Mouse (Mus musculus): ENCODE results near the gene Procr. TPM values are rescaled to one million over a fixed set of nuclear protein-coding genes. Genes with fewer than 3 reads are reported as not detected.

The Procr gene
- 4.2 and 5.0 TPM in 2 replicates for polyA plus RNA-seq (2015; fragmentation: Nextera tagmentation; extraction: Ambion mirVana)

DNA sequence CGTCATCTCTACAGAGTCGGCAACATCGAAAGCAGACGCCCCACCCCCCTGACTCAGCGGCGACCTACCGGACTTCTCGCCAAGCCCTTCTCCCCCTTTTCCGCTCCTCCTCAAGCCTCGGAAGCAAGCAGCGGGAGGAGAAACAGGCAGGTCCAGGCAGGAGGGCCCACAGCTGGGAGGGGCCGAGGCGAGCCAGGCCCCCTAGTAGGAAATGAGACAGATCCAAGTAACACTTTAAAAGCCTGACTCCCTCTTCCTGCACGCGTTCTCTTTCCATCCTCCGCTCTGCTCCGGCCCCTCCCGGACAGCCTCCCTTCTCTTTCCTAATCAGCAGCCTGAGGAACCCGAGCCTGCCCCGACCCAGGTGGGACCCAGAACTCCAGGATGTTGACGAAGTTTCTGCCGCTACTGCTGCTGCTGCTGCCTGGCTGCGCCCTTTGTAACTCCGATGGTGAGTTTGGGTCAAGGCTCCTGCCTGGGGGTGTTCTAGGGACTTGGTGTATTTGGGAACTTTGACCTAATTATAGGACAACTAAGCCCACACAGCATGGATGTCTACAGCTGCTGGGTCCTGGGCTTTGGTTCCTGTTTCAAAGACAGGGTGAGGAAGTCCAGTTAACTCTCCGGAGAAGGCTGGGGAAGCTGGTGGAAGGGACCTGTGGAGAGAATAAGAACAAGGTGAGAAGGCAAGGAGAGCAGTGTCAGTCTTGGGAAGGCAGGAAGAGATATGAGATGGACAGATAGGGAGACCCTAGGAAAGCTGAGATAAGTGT, at the start of gene Procr:
Gene Procr (plus strand): TSS at position 104 of the 773 bp plus-strand sequence.
- Histone ChIP-seq H3K36me3 (no peaks in the 10 kb centered on the region), H3K27me3 (replicated peaks) (peaks cover 4% of the 10 kb centered on the region; the same call in 1 of the 2 replicates), H3K4me1 (0 out of 2 replicates have a peak, but pooled peaks cover 6% of the 10 kb centered on the region), H3K4me2 (peak within 1 kb of the TSS; percentile 58), H3K27ac (replicated peaks) (no peak within 1 kb of the TSS), H3K9ac (replicated peaks) (0 out of 2 replicates have a peak within 1 kb of the TSS, but pooled peaks have one; percentile 30), H3K4me3 (replicated peaks) (peak within 1 kb of the TSS; percentile 28), H3K9me3 (replicated peaks) (no peaks in the 10 kb centered on the region)
- 6% methylated on average over 25 of the region's 25 CpGs for WGBS
- ATAC-seq (ENCODE audit: low FRiP score): no peak

DNA sequence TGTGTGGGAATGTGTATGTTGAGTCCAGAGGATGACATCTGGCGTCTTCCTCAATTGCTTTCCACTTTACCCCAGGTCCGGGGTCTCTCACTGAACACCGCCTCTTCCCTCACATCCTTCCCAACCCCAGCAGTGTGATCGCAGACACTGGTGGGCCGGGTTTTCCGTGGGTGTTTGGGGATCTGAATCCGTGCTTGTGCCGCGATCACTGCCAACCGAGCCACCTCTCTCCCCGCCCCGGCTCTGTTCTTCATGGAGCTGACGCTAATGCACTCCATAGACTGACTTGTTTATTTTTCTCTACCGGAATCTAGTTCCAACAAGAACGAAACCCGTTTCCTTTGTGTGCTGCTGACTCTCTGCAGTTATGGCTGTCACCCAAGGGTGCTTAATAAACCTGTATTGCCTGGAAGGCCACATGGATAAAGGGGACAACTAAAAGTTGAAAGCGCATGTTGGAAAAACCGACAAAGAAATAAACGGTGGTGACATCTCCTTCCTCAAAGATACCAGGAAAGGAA, 49.5 kb upstream of the Procr start:
- ATAC-seq (ENCODE audit: low FRiP score): no peak
- no peak overlapping the region for H3K9ac ChIP-seq (replicated peaks)
- H3K36me3 ChIP-seq: peaks cover 46% of the 10 kb centered on the region
- no peak overlapping the region for H3K27ac ChIP-seq (replicated peaks)
- no peak overlapping the region for H3K4me2 ChIP-seq
- H3K4me3 ChIP-seq (replicated peaks): no peak overlapping the region
- H3K27me3 ChIP-seq (replicated peaks): no peaks in the 10 kb centered on the region
- H3K9me3 ChIP-seq (replicated peaks): no peaks in the 10 kb centered on the region
- 95% methylated on average over 19 of the region's 19 CpGs for WGBS
- H3K4me1 ChIP-seq: no peaks in the 10 kb centered on the region

GRCm38 (mm10) chr2:155703630-155704029, 47.3 kb upstream of the Procr start:
- H3K4me2 ChIP-seq: no peak overlapping the region
- no peak for ATAC-seq (ENCODE audit: low FRiP score)
- no peaks in the 10 kb centered on the region for H3K9me3 ChIP-seq (replicated peaks)
- no peaks in the 10 kb centered on the region for H3K27me3 ChIP-seq (replicated peaks)
- H3K4me3 ChIP-seq (replicated peaks): no peak overlapping the region
- 0 out of 2 replicates have a peak, but pooled peaks cover 3% of the 10 kb centered on the region for H3K4me1 ChIP-seq
- no peak overlapping the region for H3K27ac ChIP-seq (replicated peaks)
- H3K9ac ChIP-seq (replicated peaks): no peak overlapping the region
- peaks cover 58% of the 10 kb centered on the region for H3K36me3 ChIP-seq
- WGBS: 17% methylated on average over 4 of the region's 4 CpGs

DNA sequence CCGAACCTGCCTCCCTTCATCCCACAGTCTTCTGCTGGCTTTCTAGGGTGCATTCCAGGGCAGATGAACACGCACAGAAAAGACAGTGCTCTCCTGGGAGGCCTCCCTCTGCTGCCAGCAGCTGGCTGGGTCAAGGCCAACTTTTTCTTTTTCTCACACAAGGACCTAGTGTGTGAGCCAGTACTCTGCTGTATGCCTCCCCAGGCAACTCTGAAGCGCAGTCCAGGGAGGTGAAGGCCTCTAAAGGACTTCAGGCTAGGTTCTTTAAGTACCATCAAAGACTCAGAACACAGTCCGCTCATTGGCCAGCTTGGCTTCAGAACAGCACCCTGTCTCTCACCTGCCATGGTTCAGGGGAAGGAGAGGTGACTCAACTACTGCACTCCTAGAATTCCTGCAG, 43.7 kb upstream of the Procr start:
- Histone ChIP-seq H3K36me3 (peaks cover 76% of the 10 kb centered on the region), H3K27me3 (replicated peaks) (no peaks in the 10 kb centered on the region), H3K27ac (replicated peaks) (no peak overlapping the region), H3K9me3 (replicated peaks) (no peaks in the 10 kb centered on the region), H3K4me1 (0 out of 2 replicates have a peak, but pooled peaks cover 3% of the 10 kb centered on the region), H3K4me2 (no peak overlapping the region), H3K4me3 (replicated peaks) (no peak overlapping the region), H3K9ac (replicated peaks) (no peak overlapping the region)
- ATAC-seq (ENCODE audit: low FRiP score): no peak
- 67% methylated on average over 4 of the region's 4 CpGs for WGBS

DNA sequence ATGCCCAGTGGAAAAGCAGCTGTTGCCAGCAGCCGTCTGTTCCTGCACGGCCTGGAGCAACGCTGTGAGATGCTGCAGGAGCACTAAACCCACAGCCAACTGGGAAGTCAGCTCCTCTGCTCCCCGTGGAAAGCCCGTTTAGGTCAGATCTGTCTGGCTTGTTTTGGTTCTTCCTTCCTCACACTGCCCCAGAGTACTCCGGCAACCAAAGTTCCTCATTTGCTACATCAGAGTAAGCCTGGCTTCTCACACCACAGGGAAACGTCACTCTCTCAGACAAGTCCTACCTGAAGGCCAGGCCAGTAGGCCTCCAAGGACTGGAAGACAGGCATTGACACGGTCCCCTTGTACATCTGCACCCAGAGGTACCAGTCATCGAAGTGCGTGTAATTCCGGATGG, 40.4 kb upstream of the Procr start:
- H3K4me1 ChIP-seq: 0 out of 2 replicates have a peak, but pooled peaks cover 3% of the 10 kb centered on the region
- no peak overlapping the region for H3K9ac ChIP-seq (replicated peaks)
- no peak overlapping the region for H3K27ac ChIP-seq (replicated peaks)
- no peak overlapping the region for H3K4me3 ChIP-seq (replicated peaks)
- no peaks in the 10 kb centered on the region for H3K9me3 ChIP-seq (replicated peaks)
- no peak overlapping the region for H3K4me2 ChIP-seq
- ATAC-seq (ENCODE audit: low FRiP score): no peak
- WGBS: 90% methylated on average over 11 of the region's 11 CpGs
- peaks cover 77% of the 10 kb centered on the region for H3K36me3 ChIP-seq
- H3K27me3 ChIP-seq (replicated peaks): no peaks in the 10 kb centered on the region

DNA sequence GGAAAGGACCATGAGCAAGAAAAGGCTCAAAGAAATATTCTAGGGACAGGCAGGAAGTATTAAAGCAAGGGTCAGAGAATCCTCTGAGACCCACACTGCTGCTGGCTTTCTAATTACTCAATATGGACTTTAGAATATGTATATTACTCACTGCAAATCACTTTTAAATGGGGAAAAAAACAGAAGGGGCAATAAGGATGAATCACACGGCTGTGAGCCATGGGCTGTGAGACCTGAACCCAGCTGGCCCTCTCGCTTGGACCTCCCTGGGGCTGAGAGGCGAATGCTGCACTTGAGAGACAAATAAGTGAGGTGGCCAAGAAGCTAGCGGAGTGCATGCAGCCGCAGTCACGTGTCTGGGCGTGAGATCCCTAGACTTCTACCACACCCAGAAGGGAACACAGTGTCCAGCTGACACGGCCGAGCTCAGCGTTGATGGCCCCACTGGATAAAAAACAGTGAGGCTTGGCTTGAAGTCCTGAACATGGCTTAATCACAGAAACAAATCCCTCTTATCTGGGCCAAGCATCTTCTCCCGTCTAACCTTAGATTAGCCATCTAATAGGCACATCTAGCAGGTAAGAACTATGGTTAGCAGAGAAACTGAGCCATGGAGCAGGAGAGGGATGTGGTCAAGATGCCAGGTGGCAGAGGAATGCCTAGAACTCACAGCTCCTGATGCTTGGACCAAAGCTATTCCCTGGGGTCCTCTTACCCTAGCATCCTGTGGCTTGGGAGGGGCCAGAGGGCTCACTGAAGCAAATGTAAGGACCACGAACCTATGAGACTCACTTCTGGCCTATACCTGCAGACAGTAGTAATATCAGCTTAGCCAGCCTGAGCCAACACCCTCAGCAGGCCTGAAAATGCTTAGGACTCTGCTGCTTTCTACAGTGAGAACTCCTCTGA, 33.6 kb upstream of the Procr start:
- no peak for ATAC-seq (ENCODE audit: low FRiP score)
- 92% methylated on average over 12 of the region's 12 CpGs for WGBS
- H3K36me3 ChIP-seq: peaks cover 84% of the 10 kb centered on the region

GRCm38 (mm10) chr2:155720585-155720984, 30.3 kb upstream of the Procr start:
- no peak overlapping the region for H3K9ac ChIP-seq (replicated peaks)
- no peak for ATAC-seq (ENCODE audit: low FRiP score)
- H3K27me3 ChIP-seq (replicated peaks): no peaks in the 10 kb centered on the region
- no peak overlapping the region for H3K4me2 ChIP-seq
- no peak overlapping the region for H3K4me3 ChIP-seq (replicated peaks)
- no peaks in the 10 kb centered on the region for H3K9me3 ChIP-seq (replicated peaks)
- 85% methylated on average over 5 of the region's 5 CpGs for WGBS
- no peaks in the 10 kb centered on the region for H3K4me1 ChIP-seq
- peaks cover 69% of the 10 kb centered on the region for H3K36me3 ChIP-seq
- H3K27ac ChIP-seq (replicated peaks): no peak overlapping the region

More for the DNA sequence above, 33.6 kb upstream of the Procr start:
- Histone ChIP-seq H3K27ac (replicated peaks) (no peak overlapping the region), H3K9me3 (replicated peaks) (no peaks in the 10 kb centered on the region), H3K27me3 (replicated peaks) (no peaks in the 10 kb centered on the region), H3K9ac (replicated peaks) (no peak overlapping the region), H3K4me1 (no peaks in the 10 kb centered on the region), H3K4me2 (no peak overlapping the region), H3K4me3 (replicated peaks) (no peak overlapping the region)

DNA sequence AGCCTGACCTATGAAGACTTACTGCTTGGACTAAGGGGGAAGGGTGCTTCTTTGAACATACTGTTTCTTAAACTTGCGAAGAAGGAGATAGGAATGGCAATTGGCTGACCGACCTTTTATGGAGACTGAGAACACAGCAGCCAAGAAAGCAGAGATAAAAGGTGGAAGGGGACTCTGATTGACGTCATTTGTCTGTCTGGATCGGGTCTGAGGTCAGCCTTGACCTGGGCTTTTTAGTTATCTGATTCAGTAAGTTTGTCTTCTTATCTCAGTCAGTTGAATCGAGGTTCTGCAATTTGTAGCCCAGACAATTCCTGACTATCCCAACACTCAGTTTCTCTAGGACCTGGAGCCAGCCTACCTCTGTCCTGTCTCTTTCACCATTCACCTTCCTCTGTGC, 26.9 kb upstream of the Procr start:
- Histone ChIP-seq H3K36me3 (peaks cover 48% of the 10 kb centered on the region), H3K27me3 (replicated peaks) (no peaks in the 10 kb centered on the region), H3K4me3 (replicated peaks) (no peak overlapping the region), H3K9ac (replicated peaks) (no peak overlapping the region), H3K4me1 (peaks cover 18% of the 10 kb centered on the region), H3K4me2 (no peak overlapping the region), H3K27ac (replicated peaks) (no peak overlapping the region), H3K9me3 (replicated peaks) (no peaks in the 10 kb centered on the region)
- ATAC-seq (ENCODE audit: low FRiP score): no peak
- 89% methylated on average over 5 of the region's 5 CpGs for WGBS

- no peak overlapping the region for H3K4me2 ChIP-seq
- no peaks in the 10 kb centered on the region for H3K9me3 ChIP-seq (replicated peaks)
- peaks cover 18% of the 10 kb centered on the region for H3K4me1 ChIP-seq
- no peak overlapping the region for H3K9ac ChIP-seq (replicated peaks)
- H3K36me3 ChIP-seq: peaks cover 43% of the 10 kb centered on the region
- no peak overlapping the region for H3K4me3 ChIP-seq (replicated peaks)
- 83% methylated on average over 6 of the region's 6 CpGs for WGBS
- no peak for ATAC-seq (ENCODE audit: low FRiP score)
- H3K27ac ChIP-seq (replicated peaks): no peak overlapping the region
- no peaks in the 10 kb centered on the region for H3K27me3 ChIP-seq (replicated peaks)
Observed at GRCm38 (mm10) chr2:155724526-155724925, 26.4 kb upstream of the Procr start.

- Histone ChIP-seq H3K4me1 (peaks cover 18% of the 10 kb centered on the region), H3K9me3 (replicated peaks) (no peaks in the 10 kb centered on the region), H3K4me3 (replicated peaks) (no peak overlapping the region), H3K27me3 (replicated peaks) (no peaks in the 10 kb centered on the region), H3K27ac (replicated peaks) (no peak overlapping the region), H3K9ac (replicated peaks) (no peak overlapping the region), H3K4me2 (no peak overlapping the region), H3K36me3 (peaks cover 30% of the 10 kb centered on the region)
- ATAC-seq (ENCODE audit: low FRiP score): no peak
- WGBS: 89% methylated on average over 7 of the region's 7 CpGs
Observed at GRCm38 (mm10) chr2:155726302-155726701, 24.6 kb upstream of the Procr start.

GRCm38 (mm10) chr2:155727764-155728395, 23.0 kb upstream of the Procr start:
- WGBS: 75% methylated on average over 7 of the region's 7 CpGs
- ATAC-seq (ENCODE audit: low FRiP score): no peak

More at GRCm38 (mm10) chr2:155727764-155728395, 23.0 kb upstream of the Procr start:
- Histone ChIP-seq H3K9me3 (replicated peaks) (no peaks in the 10 kb centered on the region), H3K36me3 (peaks cover 17% of the 10 kb centered on the region), H3K4me2 (peak overlapping the region; percentile 95), H3K27ac (replicated peaks) (no peak overlapping the region), H3K27me3 (replicated peaks) (no peaks in the 10 kb centered on the region), H3K4me3 (replicated peaks) (no peak overlapping the region), H3K4me1 (peaks cover 18% of the 10 kb centered on the region), H3K9ac (replicated peaks) (no peak overlapping the region)

All from neural tube, embryonic 15.5 days (tissue).